Mouse (Mus musculus) ES-Bruce4 (cell line): ENCODE results near the gene Shroom3. TPM values are rescaled to one million over a fixed set of nuclear protein-coding genes. Genes with fewer than 3 reads are reported as not detected.

Experiments used
- H3K27ac ChIP-seq: 2 replicates; pipeline ENCODE4 v1.5.1; 2012; ENCODE audit warnings: low read length, inconsistent platforms; ENCODE audit not compliant: insufficient read depth
- H3K27me3 ChIP-seq: 2 replicates; pipeline ENCODE4 v1.6.1; 2012; ENCODE audit warnings: mild to moderate bottlenecking, low read length, inconsistent platforms; ENCODE audit not compliant: control insufficient read depth, poor library complexity, insufficient read depth, severe bottlenecking
- H3K36me3 ChIP-seq: 2 replicates; pipeline ENCODE4 v1.6.1; 2012; ENCODE audit warnings: inconsistent platforms, mild to moderate bottlenecking, low read length, moderate library complexity; ENCODE audit not compliant: control insufficient read depth, poor library complexity, insufficient read depth, severe bottlenecking
- H3K4me1 ChIP-seq: one replicate; pipeline ENCODE4 v1.8.1; 2011; ENCODE audit warnings: low read length; ENCODE audit not compliant: control insufficient read depth, insufficient read depth
- H3K4me3 ChIP-seq: 2 replicates; pipeline ENCODE4 v1.5.1; 2011; ENCODE audit warnings: low read depth, mild to moderate bottlenecking, low read length
- H3K9ac ChIP-seq: 2 replicates; pipeline ENCODE4 v1.6.1; 2012; ENCODE audit warnings: low read depth, mild to moderate bottlenecking, inconsistent platforms; ENCODE audit not compliant: poor library complexity, severe bottlenecking
- H3K9me3 ChIP-seq: replicated peaks from 2 replicates; pipeline ENCODE4 v1.6.1; 2012; ENCODE audit warnings: mild to moderate bottlenecking, low read length, inconsistent platforms; ENCODE audit not compliant: control insufficient read depth, poor library complexity, insufficient read depth, severe bottlenecking
- CTCF ChIP-seq: IDR thresholded peaks from one replicate; pipeline ENCODE4 v1.8.1; 2011; ENCODE audit warnings: low read depth, low read length
- EP300 ChIP-seq: IDR thresholded peaks from 2 replicates; pipeline ENCODE4 v1.6.1; 2011; ENCODE audit warnings: low read depth, low read length; ENCODE audit not compliant: insufficient read depth
- POLR2A ChIP-seq: IDR thresholded peaks from one replicate; pipeline ENCODE4 v1.8.1; 2011; ENCODE audit warnings: low read length; ENCODE audit not compliant: insufficient read depth
- polyA plus RNA-seq: library from polyadenylated mRNA; stranded (reverse); fragments of >200 nt; gene quantifications from 2 replicates; pipeline ENCODE4 v1.2.4, GENCODE M21; 2011; ENCODE audit warnings: low read depth; ENCODE audit not compliant: missing spikeins, insufficient read depth, insufficient read length

Gene Shroom3
- polyA plus RNA-seq, 1 experiment, result 49.1 TPM

- no peak overlapping the region for H3K9ac ChIP-seq
- peaks cover 7% of the 10 kb centered on the region for H3K4me1 ChIP-seq
- no peaks in the 10 kb centered on the region for H3K9me3 ChIP-seq
Measured at GRCm38 (mm10) chr5:92838351-92838784, 155.1 kb downstream of the Shroom3 start.

GRCm38 (mm10) chr5:92839314-92839713 is 156.1 kb downstream of the Shroom3 start:
- peaks cover 7% of the 10 kb centered on the region for H3K4me1 ChIP-seq

More at GRCm38 (mm10) chr5:92838351-92838784, 155.1 kb downstream of the Shroom3 start:
- Histone ChIP-seq H3K27me3 (no peaks in the 10 kb centered on the region), H3K27ac (no peak overlapping the region), H3K36me3 (0 out of 2 replicates have a peak, but pooled peaks cover 2% of the 10 kb centered on the region), H3K4me3 (no peak overlapping the region)
- TF ChIP-seq POLR2A, result no peak
- no peak for TF ChIP-seq CTCF
- TF ChIP-seq EP300, result no peak

GRCm38 (mm10) chr5:92841474-92841873 is 158.2 kb downstream of the Shroom3 start:
- Histone ChIP-seq H3K9ac (no peak overlapping the region), H3K36me3 (0 out of 2 replicates have a peak, but pooled peaks cover 2% of the 10 kb centered on the region), H3K4me1 (peaks cover 7% of the 10 kb centered on the region), H3K27ac (peak overlapping the region; percentile 96), H3K4me3 (no peak overlapping the region), H3K9me3 (no peaks in the 10 kb centered on the region), H3K27me3 (no peaks in the 10 kb centered on the region)
- TF ChIP-seq CTCF (no peak), EP300 (0 out of 2 replicates have a peak, but pooled peaks have one; percentile 21)

More at GRCm38 (mm10) chr5:92839314-92839713, 156.1 kb downstream of the Shroom3 start:
- Histone ChIP-seq H3K4me3 (no peak overlapping the region), H3K36me3 (0 out of 2 replicates have a peak, but pooled peaks cover 2% of the 10 kb centered on the region), H3K9me3 (no peaks in the 10 kb centered on the region), H3K9ac (no peak overlapping the region), H3K27me3 (no peaks in the 10 kb centered on the region), H3K27ac (no peak overlapping the region)
- no peak for TF ChIP-seq POLR2A
- peak; percentile 62; the same call in 1 of the 2 replicates for TF ChIP-seq EP300
- TF ChIP-seq CTCF, result no peak

GRCm38 (mm10) chr5:92842417-92842816 is 159.2 kb downstream of the Shroom3 start:
- TF ChIP-seq EP300, result no peak
- TF ChIP-seq CTCF, result no peak
- TF ChIP-seq POLR2A, result no peak
- Histone ChIP-seq H3K27ac (no peak overlapping the region; the same call in 1 of the 2 replicates), H3K36me3 (0 out of 2 replicates have a peak, but pooled peaks cover 2% of the 10 kb centered on the region), H3K27me3 (no peaks in the 10 kb centered on the region), H3K4me1 (peaks cover 7% of the 10 kb centered on the region), H3K9me3 (no peaks in the 10 kb centered on the region), H3K9ac (no peak overlapping the region), H3K4me3 (no peak overlapping the region)

GRCm38 (mm10) chr5:92842881-92843280 is 159.6 kb downstream of the Shroom3 start:
- TF ChIP-seq POLR2A (no peak), EP300 (no peak), CTCF (no peak)
- Histone ChIP-seq H3K4me1 (peaks cover 7% of the 10 kb centered on the region), H3K27me3 (no peaks in the 10 kb centered on the region), H3K4me3 (no peak overlapping the region), H3K9ac (no peak overlapping the region), H3K27ac (no peak overlapping the region), H3K36me3 (0 out of 2 replicates have a peak, but pooled peaks cover 2% of the 10 kb centered on the region), H3K9me3 (no peaks in the 10 kb centered on the region)

- 0 out of 2 replicates have a peak, but pooled peaks cover 2% of the 10 kb centered on the region for H3K36me3 ChIP-seq
- peaks cover 7% of the 10 kb centered on the region for H3K4me1 ChIP-seq
- no peaks in the 10 kb centered on the region for H3K9me3 ChIP-seq
- no peak overlapping the region for H3K9ac ChIP-seq
- H3K4me3 ChIP-seq, result no peak overlapping the region
- TF ChIP-seq EP300 (no peak), CTCF (no peak), POLR2A (no peak)
- H3K27ac ChIP-seq, result no peak overlapping the region
- no peaks in the 10 kb centered on the region for H3K27me3 ChIP-seq
Measured at GRCm38 (mm10) chr5:92843850-92844785, 160.9 kb downstream of the Shroom3 start.
